Mouse (Mus musculus) gastrocnemius, postnatal 25 days (tissue): ENCODE results near the gene Lrrc37a. TPM values are rescaled to one million over a fixed set of nuclear protein-coding genes. Genes with fewer than 3 reads are reported as not detected.
"Not testable (repeated sequence)": the region's sequence is repeated elsewhere in the genome, so short reads cannot be mapped to it uniquely, and the experiment has no call there.

ENCODE experiments used
- DNase-seq: peaks from one replicate; pipeline ENCODE4 v3.0.0; 2022
- long read RNA-seq, 2 experiments: library from polyadenylated mRNA; stranded (forward); transcript quantifications; one replicate each; pipeline ENCODE4 v2.0.0; 2021
- total RNA-seq, 2 experiments: library from RNA; stranded (reverse); gene quantifications; 1 replicate in 1 of 2; 2 replicates in 1 of 2; pipeline ENCODE4 v1.2.3; 2021

Lrrc37a gene
- not detected for total RNA-seq
- long read RNA-seq, experiment 1: 0 reads
- long read RNA-seq, experiment 2: 0 reads

- no peak for DNase-seq
Observed at GRCm38 (mm10) chr11:103504497-103504896, at the start of gene Lrrc37a. TSS of gene Lrrc37a (minus strand) at chr11:103504597.

- DNase-seq: not testable (repeated sequence)
Observed at GRCm38 (mm10) chr11:103534973-103535372, 30.6 kb upstream of the Lrrc37a start.

GRCm38 (mm10) chr11:103512111-103512510, 7.7 kb upstream of the Lrrc37a start:
- no peak for DNase-seq

GRCm38 (mm10) chr11:103464443-103464842, 40.0 kb downstream of the Lrrc37a start:
- DNase-seq: no peak

- DNase-seq: not testable (repeated sequence)
Observed at GRCm38 (mm10) chr11:103451105-103451504, 53.3 kb downstream of the Lrrc37a start.

- not testable (repeated sequence) for DNase-seq
Observed at GRCm38 (mm10) chr11:103449721-103450120, 54.7 kb downstream of the Lrrc37a start.

- no peak for DNase-seq
Observed at GRCm38 (mm10) chr11:103443678-103444077, 60.7 kb downstream of the Lrrc37a start.

- DNase-seq: no peak
Observed at GRCm38 (mm10) chr11:103436282-103436681, 68.1 kb downstream of the Lrrc37a start.

- DNase-seq: no peak
Observed at GRCm38 (mm10) chr11:103425031-103425430, 79.4 kb downstream of the Lrrc37a start.

GRCm38 (mm10) chr11:103419667-103420066, 84.7 kb downstream of the Lrrc37a start:
- DNase-seq: no peak

GRCm38 (mm10) chr11:103419226-103419625, 85.2 kb downstream of the Lrrc37a start:
- DNase-seq: no peak

- no peak for DNase-seq
Observed at GRCm38 (mm10) chr11:103413516-103413915, 90.9 kb downstream of the Lrrc37a start.

GRCm38 (mm10) chr11:103412950-103413423, 91.4 kb downstream of the Lrrc37a start:
- DNase-seq: no peak

GRCm38 (mm10) chr11:103411981-103412949, 92.1 kb downstream of the Lrrc37a start, which contains the start of gene Plekhm1:
TSS of gene Plekhm1 (minus strand) at chr11:103412687.
- peak; percentile 94 for DNase-seq

- DNase-seq: no peak
Observed at GRCm38 (mm10) chr11:103411301-103411700, 93.1 kb downstream of the Lrrc37a start.

GRCm38 (mm10) chr11:103408880-103409279, 95.5 kb downstream of the Lrrc37a start:
- no peak for DNase-seq

GRCm38 (mm10) chr11:103407136-103407535, 97.3 kb downstream of the Lrrc37a start:
- DNase-seq: not testable (repeated sequence)

- DNase-seq: no peak
Observed at GRCm38 (mm10) chr11:103406551-103406950, 97.8 kb downstream of the Lrrc37a start.

GRCm38 (mm10) chr11:103405814-103406213, 98.6 kb downstream of the Lrrc37a start:
- DNase-seq: no peak

GRCm38 (mm10) chr11:103404618-103405017, 99.8 kb downstream of the Lrrc37a start:
- no peak for DNase-seq

GRCm38 (mm10) chr11:103403776-103404175, 100.6 kb downstream of the Lrrc37a start:
- DNase-seq: no peak

GRCm38 (mm10) chr11:103402738-103403137, 101.7 kb downstream of the Lrrc37a start:
- DNase-seq: no peak

- DNase-seq: no peak
Observed at GRCm38 (mm10) chr11:103402198-103402597, 102.2 kb downstream of the Lrrc37a start.
